Mouse (Mus musculus) midbrain, embryonic 16.5 days (tissue): ENCODE measurements around the gene Gm27029. TPM values are rescaled to one million over a fixed set of nuclear protein-coding genes. Genes with fewer than 3 reads are reported as not detected.
"Not testable (repeated sequence)": the region's sequence is repeated elsewhere in the genome, so short reads cannot be mapped to it uniquely, and the experiment has no call there.

Experiments
- ATAC-seq: fragments of 200-750 bp; cut with Nextera tagmentation; 2 replicates; pipeline ENCODE4 v1.8.0; 2017; ENCODE audit warnings: moderate TSS enrichment
- H3K27ac ChIP-seq: fragments of 300-500 bp; sonication (generic); 2 replicates; pipeline ENCODE4 v1.5.1; 2014; ENCODE audit warnings: mild to moderate bottlenecking, low read length, mixed read lengths
- H3K27me3 ChIP-seq: fragments of 300-500 bp; sonication (generic); 2 replicates; pipeline ENCODE4 v1.6.1; 2014; ENCODE audit warnings: low read depth, low read length, mixed read lengths; ENCODE audit not compliant: control insufficient read depth, insufficient read depth
- H3K36me3 ChIP-seq: fragments of 300-500 bp; sonication (generic); 2 replicates; pipeline ENCODE4 v1.6.1; 2014; ENCODE audit warnings: mild to moderate bottlenecking, low read length, moderate library complexity, mixed read lengths; ENCODE audit not compliant: control insufficient read depth, insufficient read depth
- H3K4me1 ChIP-seq: fragments of 300-500 bp; sonication (generic); 2 replicates; pipeline ENCODE4 v1.6.1; 2014; ENCODE audit warnings: mild to moderate bottlenecking, low read length, mixed read lengths; ENCODE audit not compliant: control insufficient read depth, insufficient read depth
- H3K4me2 ChIP-seq: fragments of 300-500 bp; sonication (generic); 2 replicates; pipeline ENCODE4 v1.6.1; 2014; ENCODE audit warnings: mild to moderate bottlenecking, low read length, mixed read lengths
- H3K4me3 ChIP-seq: fragments of 300-500 bp; sonication (generic); 2 replicates; pipeline ENCODE4 v1.5.1; 2014; ENCODE audit warnings: low read depth, mild to moderate bottlenecking, low read length, moderate library complexity, mixed read lengths
- H3K9ac ChIP-seq: fragments of 300-500 bp; sonication (generic); 2 replicates; pipeline ENCODE4 v1.6.1; 2014; ENCODE audit warnings: low read depth, low read length, mixed read lengths
- H3K9me3 ChIP-seq: fragments of 300-500 bp; sonication (generic); replicated peaks from 2 replicates; pipeline ENCODE4 v1.6.1; 2014; ENCODE audit warnings: mild to moderate bottlenecking, low read length, mixed read lengths; ENCODE audit not compliant: control insufficient read depth, poor library complexity, severe bottlenecking
- WGBS: fragments of 180-500 bp; shearing (Covaris S2); extraction: QIAGEN DNeasy Blood & Tissue Kit; methylation state at CpG from one replicate; pipeline ENCODE4 v1.1.7; 2014; 5-methylcytosine and 5-hydroxymethylcytosine counted together
- polyA plus RNA-seq: library from polyadenylated mRNA; unstranded; fragments of >200 nt; fragmentation: Nextera tagmentation; extraction: Ambion mirVana; gene quantifications from 2 replicates; pipeline ENCODE4 v1.2.1, GENCODE M21; 2015

Gm27029 gene
- polyA plus RNA-seq, 1 experiment from 2014 or later, result 7.0 TPM

DNA sequence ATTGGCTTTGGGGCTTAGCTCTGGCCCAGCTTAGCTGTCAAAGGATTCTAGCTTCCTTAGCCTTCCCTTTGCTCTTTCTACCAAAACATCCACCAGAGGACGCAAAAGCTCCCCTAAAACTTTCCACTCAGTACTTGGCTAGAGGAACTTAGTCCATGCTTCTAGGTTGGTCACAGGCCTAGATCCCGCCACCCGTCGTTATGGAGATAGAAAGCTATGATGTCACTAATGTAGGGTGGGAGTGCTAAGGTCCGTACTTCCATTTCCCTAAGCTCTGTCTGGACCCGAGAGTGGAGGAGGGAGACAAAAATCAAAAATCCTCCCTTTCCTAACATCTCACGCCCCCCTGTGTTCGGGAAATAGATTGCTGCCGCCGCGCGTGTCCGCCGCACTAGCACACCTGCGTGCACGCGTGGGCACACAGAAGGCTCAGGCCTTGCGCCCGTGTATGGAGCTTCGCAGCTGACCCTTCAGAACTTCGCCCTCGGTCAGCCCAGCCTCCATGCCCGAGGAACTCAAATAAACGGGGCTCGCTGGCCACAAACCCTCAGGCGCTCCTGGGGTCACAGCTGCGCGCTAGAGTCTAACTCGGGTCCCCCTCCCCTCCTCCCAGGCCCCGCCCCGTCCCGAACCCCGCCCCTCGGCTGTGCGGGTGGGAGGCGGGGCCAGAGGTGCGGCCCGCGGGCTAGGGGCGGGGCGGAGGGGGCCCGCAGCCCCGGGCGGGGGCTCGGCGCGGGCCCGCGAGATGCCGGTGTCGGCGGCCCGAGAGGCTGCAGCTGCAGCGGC, 43.1 kb upstream of the Gm27029 start:
- Histone ChIP-seq H3K9ac (peak overlapping the region; percentile 90), H3K4me1 (peaks cover 40% of the 10 kb centered on the region), H3K4me2 (peak overlapping the region; percentile 66), H3K27ac (peak overlapping the region; percentile 82), H3K9me3 (no peaks in the 10 kb centered on the region), H3K36me3 (no peaks in the 10 kb centered on the region), H3K27me3 (no peaks in the 10 kb centered on the region), H3K4me3 (peak overlapping the region; percentile 85)
- peak; percentile 49 for ATAC-seq
- WGBS, result 0% methylated on average over 41 of the region's 54 CpGs

DNA sequence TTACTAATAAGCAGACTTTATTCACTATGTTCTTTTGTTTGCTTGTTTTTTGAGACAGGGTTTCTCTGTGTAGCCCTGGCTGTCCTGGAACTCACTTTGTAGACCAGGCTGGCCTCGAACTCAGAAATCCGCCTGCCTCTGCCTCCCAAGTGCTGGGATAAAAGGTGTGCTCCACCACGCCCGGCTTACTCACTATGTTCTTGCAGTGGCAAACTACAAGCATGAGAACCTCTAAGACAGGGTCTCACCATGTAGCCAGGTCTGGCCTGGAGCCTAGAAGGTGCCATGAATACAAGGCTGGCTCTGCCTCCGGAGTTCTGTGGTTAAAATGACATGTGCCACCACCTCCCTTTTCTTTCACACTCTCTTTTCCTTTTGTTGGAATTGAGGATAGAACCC, 42.0 kb upstream of the Gm27029 start:
- ATAC-seq, H3K36me3 ChIP-seq, H3K27me3 ChIP-seq, H3K9me3 ChIP-seq, H3K27ac ChIP-seq: not testable (repeated sequence)
- peak overlapping the region; percentile 79 for H3K4me2 ChIP-seq
- WGBS, result 66% methylated on average over 5 of the region's 5 CpGs
- peak overlapping the region; percentile 97 for H3K9ac ChIP-seq
- peaks cover 46% of the 10 kb centered on the region for H3K4me1 ChIP-seq
- H3K4me3 ChIP-seq, result peak overlapping the region; percentile 98

DNA sequence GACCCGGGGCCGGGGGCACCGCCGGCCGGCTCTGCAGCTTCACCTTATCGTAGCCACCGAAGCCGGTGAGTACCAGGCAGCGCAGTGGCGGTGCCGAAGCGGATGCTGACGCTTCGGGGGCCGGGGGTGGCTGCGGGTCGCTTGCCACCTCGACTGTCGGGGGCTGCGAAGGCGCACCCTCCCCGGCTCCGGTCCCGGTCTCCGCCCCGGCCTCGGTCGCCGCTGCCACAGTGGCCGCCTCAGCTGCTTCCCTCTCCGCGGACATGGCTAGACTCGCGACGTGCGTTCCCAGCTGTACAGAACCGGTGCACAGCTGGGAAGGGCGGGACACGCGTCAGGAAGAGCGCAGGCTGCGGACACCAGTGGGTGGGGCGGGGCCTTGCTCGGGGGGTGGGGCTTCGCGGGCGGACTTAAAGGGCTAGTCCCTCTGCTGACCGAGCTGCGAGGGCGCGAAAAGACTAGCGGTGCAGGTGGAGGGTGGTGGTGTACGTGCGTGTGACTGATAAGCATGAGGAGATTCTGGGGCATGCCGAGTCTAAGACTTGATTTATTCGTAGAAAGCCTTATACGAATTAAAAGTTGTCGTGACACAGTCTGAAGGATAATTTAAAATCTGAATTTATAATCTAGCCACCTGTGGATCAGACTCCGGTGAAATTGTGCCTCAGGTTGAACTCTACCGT, 41.4 kb upstream of the Gm27029 start, which contains the start of gene Vat1:
TSS of gene Vat1 (minus strand) at position 362 of the 683 bp plus-strand sequence.
- ATAC-seq, result peak; percentile 79
- no peaks in the 10 kb centered on the region for H3K27me3 ChIP-seq
- H3K4me3 ChIP-seq, result peak within 1 kb of the TSS; percentile 98
- peaks cover 46% of the 10 kb centered on the region for H3K4me1 ChIP-seq
- peak within 1 kb of the TSS; percentile 79 for H3K4me2 ChIP-seq
- under 1% methylated on average over 60 of the region's 60 CpGs for WGBS
- peak within 1 kb of the TSS; percentile 96 for H3K27ac ChIP-seq
- H3K9ac ChIP-seq, result peak within 1 kb of the TSS; percentile 97
- no peaks in the 10 kb centered on the region for H3K9me3 ChIP-seq
- H3K36me3 ChIP-seq, result peaks cover 14% of the 10 kb centered on the region

- no peaks in the 10 kb centered on the region for H3K9me3 ChIP-seq
- 0% methylated on average over 51 of the region's 51 CpGs for WGBS
- peak overlapping the region; percentile 96 for H3K27ac ChIP-seq
- H3K27me3 ChIP-seq, result no peaks in the 10 kb centered on the region
- H3K36me3 ChIP-seq, result peaks cover 18% of the 10 kb centered on the region
- peak overlapping the region; percentile 79 for H3K4me2 ChIP-seq
- peak overlapping the region; percentile 98 for H3K4me3 ChIP-seq
- ATAC-seq, result peak; percentile 41
- H3K4me1 ChIP-seq, result peaks cover 46% of the 10 kb centered on the region
- H3K9ac ChIP-seq, result peak overlapping the region; percentile 97
These were observed 40.7 kb upstream of the Gm27029 start for GRCm38 (mm10) chr11:101465101-101465868.

DNA sequence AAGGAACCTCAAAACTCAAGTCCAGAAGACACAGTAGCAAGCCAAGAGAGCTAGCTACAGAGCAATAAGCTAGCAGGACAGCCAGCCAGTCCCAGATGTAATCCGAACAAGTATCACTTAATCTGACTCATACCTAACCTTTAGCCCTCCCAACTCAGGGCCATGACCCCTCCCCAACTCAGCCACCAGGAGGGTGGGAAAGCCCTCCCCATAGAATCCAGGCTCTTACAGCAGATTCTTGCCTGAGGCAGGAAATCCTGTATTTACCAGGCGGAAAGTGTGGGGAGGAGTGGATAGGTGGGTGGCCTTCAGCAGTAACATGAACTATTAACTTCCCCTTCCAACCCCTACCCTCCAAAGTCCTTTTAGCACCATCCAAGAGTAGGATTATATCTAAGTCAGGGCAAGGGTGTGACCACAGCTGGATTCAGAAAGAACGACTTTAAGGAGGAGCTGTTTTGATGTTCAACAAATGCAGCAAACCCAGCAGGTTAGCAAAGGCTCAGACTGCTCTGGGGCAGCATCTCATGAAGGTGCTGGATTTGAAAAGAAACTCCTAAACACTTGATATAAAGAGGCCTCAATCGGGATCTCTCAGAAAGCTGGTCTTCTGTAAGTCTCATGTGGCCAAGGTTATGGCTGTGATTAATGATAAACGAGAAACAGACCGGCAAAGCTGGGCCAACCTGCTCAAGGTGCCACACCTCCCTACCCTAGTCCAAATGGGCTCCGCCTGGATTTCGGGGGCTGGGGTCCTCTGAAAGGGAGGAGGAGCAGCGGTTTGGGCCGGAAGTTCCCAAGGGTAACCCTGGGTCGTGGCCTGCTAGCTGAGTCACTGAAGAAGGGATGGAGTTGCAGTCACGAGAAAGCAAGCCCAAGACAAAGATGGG, 39.9 kb upstream of the Gm27029 start, which contains the start of gene Rnd2:
TSS of gene Rnd2 (plus strand) at position 789 of the 890 bp plus-strand sequence.
- Histone ChIP-seq H3K9ac (peak within 1 kb of the TSS; percentile 97), H3K27me3 (no peaks in the 10 kb centered on the region), H3K36me3 (peaks cover 25% of the 10 kb centered on the region), H3K4me1 (peaks cover 46% of the 10 kb centered on the region), H3K9me3 (no peaks in the 10 kb centered on the region), H3K4me3 (peak within 1 kb of the TSS; percentile 98), H3K27ac (peak within 1 kb of the TSS; percentile 96), H3K4me2 (peak within 1 kb of the TSS; percentile 79)
- 12% methylated on average over 12 of the region's 12 CpGs for WGBS
- no peak for ATAC-seq

- H3K27ac ChIP-seq, result peak overlapping the region; percentile 53
- peak overlapping the region; percentile 79 for H3K4me2 ChIP-seq
- peak; percentile 40; the same call in 1 of the 2 replicates for ATAC-seq
- H3K9ac ChIP-seq, result peak overlapping the region; percentile 45
- no peaks in the 10 kb centered on the region for H3K9me3 ChIP-seq
- peaks cover 33% of the 10 kb centered on the region for H3K36me3 ChIP-seq
- 26% methylated on average over 13 of the region's 13 CpGs for whole genome bisulfite sequencing
- peaks cover 39% of the 10 kb centered on the region for H3K4me1 ChIP-seq
- no peaks in the 10 kb centered on the region for H3K27me3 ChIP-seq
- H3K4me3 ChIP-seq, result peak overlapping the region; percentile 98; the same call in 1 of the 2 replicates
These were observed 38.2 kb upstream of the Gm27029 start for GRCm38 (mm10) chr11:101462583-101463440.

DNA sequence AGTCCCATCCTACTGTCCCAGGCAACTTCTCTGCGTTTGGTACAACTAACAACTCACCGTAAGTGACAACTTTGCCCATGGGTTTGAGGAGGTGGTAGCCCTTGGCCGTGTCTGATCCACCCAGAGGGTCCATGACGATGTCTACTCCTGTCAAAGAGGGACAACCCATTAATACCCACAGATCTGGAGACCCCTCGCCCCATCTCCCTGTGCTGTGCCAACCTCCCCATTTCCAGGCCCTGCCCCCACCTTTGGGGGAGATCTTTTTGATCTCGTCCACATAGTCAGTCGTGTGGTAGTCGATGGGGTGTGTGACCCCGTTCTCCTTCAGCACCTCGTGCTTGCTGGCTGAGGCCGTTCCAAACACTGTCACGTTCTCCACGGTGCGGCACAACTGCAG, 37.5 kb upstream of the Gm27029 start:
- 58% methylated on average over 14 of the region's 14 CpGs for WGBS
- peaks cover 33% of the 10 kb centered on the region for H3K4me1 ChIP-seq
- H3K36me3 ChIP-seq, result peaks cover 40% of the 10 kb centered on the region
- H3K9me3 ChIP-seq, result no peaks in the 10 kb centered on the region
- H3K9ac ChIP-seq, result 0 out of 2 replicates have a peak overlapping the region, but pooled peaks have one; percentile 38
- H3K27me3 ChIP-seq, result no peaks in the 10 kb centered on the region
- no peak overlapping the region for H3K4me3 ChIP-seq
- no peak for ATAC-seq
- peak overlapping the region; percentile 79 for H3K4me2 ChIP-seq
- peak overlapping the region; percentile 53 for H3K27ac ChIP-seq
